Mouse (Mus musculus) monocyte, adult 5-6 weeks (primary cell): ENCODE data around the gene Pex16. TPM values are rescaled to one million over a fixed set of nuclear protein-coding genes. Genes with fewer than 3 reads are reported as not detected.
"Not testable (repeated sequence)": the region's sequence is repeated elsewhere in the genome, so short reads cannot be mapped to it uniquely, and the experiment has no call there.

ENCODE experiments used
- ATAC-seq: fragments of 153-309, 156-312 bp; replicated peaks from 2 replicates; pipeline ENCODE4 v1.8.0; 2017; ENCODE audit warnings: mild to moderate bottlenecking; ENCODE audit not compliant: low TSS enrichment, insufficient number of reproducible peaks, severe bottlenecking, poor library complexity, low FRiP score
- total RNA-seq: library from RNA; stranded (forward); fragments of 200-1000, 200-491, 200-594 nt; gene quantifications from 3 replicates; pipeline ENCODE4 v1.2.3, GENCODE M21; 2017

Pex16 gene
- total RNA-seq, 1 experiment from 2014 or later: 17.0 TPM

- ATAC-seq: no peak
Observed at GRCm38 (mm10) chr2:92385113-92386051, 10.9 kb downstream of the Pex16 start.

- no peak for ATAC-seq
Observed at GRCm38 (mm10) chr2:92386821-92387570, 12.5 kb downstream of the Pex16 start.

- ATAC-seq: no peak
Observed at GRCm38 (mm10) chr2:92387646-92388045, 13.2 kb downstream of the Pex16 start.

GRCm38 (mm10) chr2:92388081-92388517 lies 13.6 kb downstream of the Pex16 start:
- ATAC-seq: no peak

GRCm38 (mm10) chr2:92388891-92389641 lies 14.6 kb downstream of the Pex16 start:
- no peak for ATAC-seq

- no peak for ATAC-seq
Observed at GRCm38 (mm10) chr2:92389645-92390044, 15.2 kb downstream of the Pex16 start.

GRCm38 (mm10) chr2:92390206-92390930 lies 15.9 kb downstream of the Pex16 start:
- no peak for ATAC-seq

- ATAC-seq: no peak
Observed at GRCm38 (mm10) chr2:92391116-92391515, 16.6 kb downstream of the Pex16 start.

- ATAC-seq: no peak
Observed at GRCm38 (mm10) chr2:92391703-92392317, 17.3 kb downstream of the Pex16 start.

GRCm38 (mm10) chr2:92392318-92393264 lies 18.1 kb downstream of the Pex16 start:
- ATAC-seq: no peak

GRCm38 (mm10) chr2:92395535-92395934 lies 21.1 kb downstream of the Pex16 start:
- ATAC-seq: no peak

GRCm38 (mm10) chr2:92397436-92397835 lies 23.0 kb downstream of the Pex16 start:
- no peak for ATAC-seq

- not testable (repeated sequence) for ATAC-seq
Observed at GRCm38 (mm10) chr2:92399877-92400276, 25.4 kb downstream of the Pex16 start.

GRCm38 (mm10) chr2:92400682-92401081 lies 26.2 kb downstream of the Pex16 start:
- ATAC-seq: no peak

- ATAC-seq: no peak
Observed at GRCm38 (mm10) chr2:92401091-92401561, 26.6 kb downstream of the Pex16 start, which contains the start of gene Mapk8ip1. Mapk8ip1 (minus strand) TSS chr2:92401263.

- no peak for ATAC-seq
Observed at GRCm38 (mm10) chr2:92402591-92403326, 28.3 kb downstream of the Pex16 start.
